Mouse (Mus musculus): ENCODE results near the gene Plekhm1.

DNA sequence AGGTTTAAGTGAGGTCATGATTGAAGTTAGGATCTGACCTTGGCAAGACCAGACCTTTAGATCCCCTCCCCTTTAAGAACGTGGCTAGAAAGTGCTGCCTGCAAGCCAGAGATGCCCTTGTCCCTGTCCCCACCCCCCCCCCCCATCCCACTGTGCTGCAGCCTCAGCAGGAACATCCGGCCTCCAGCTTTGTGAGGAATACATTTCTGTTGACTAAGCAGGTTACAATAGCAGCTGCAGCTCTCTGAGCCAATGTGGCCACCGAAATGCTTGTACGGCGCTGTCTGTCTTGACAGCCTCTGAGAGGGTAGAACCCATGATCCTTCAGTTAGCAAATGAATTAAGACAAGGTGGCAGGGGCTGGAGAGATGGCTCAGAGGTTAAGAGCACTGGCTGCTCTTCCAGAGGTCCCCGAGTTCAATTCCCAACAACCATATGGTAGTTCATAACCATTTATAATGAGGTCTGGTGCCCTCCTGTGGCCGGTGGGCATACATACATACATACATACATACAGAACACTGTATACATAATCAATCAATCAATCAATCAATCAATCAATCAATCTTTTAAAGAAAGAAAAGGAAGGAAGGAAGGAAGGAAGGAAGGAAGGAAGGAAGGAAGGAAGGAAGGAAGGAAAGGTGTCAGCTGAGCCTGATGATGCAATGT is 81.7 kb downstream of the Plekhm1 start:
- no peak for TF ChIP-seq EP300 (IDR thresholded peaks at IDR 0.05; ENCODE audit: low read depth)
- peak; percentile 19; the same call in 1 of the 2 replicates for TF ChIP-seq CTCF (IDR thresholded peaks at IDR 0.05; ENCODE audit: low read depth)

Data from liver, postnatal 0 days (tissue).